Mouse (Mus musculus): Measurements from ENCODE around the gene Zfp385c.
"Not testable (repeated sequence)": the region's sequence is repeated elsewhere in the genome, so short reads cannot be mapped to it uniquely, and the experiment has no call there.

Zfp385c gene

DNA sequence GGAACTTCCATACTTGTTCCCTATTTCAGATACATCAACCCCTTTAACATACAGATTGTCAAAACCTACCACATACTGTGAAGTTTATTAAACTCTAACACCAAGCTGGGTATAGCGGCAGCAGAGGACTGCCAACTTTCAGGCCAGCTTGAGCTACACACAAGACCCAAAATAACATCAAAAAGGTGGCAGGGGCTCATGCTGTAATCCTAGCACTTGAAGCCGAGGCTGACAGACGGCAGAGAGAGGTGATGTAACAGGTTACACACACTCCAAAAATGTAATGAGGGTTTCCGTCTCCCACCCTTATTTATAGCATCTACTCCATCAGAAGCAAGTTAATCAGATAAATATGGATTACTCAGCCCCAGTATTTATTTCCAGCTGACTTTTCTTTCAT lies 96.7 kb downstream of the Zfp385c start:
- DNase-seq (ENCODE audit: low spot score): peak; percentile 32

DNA sequence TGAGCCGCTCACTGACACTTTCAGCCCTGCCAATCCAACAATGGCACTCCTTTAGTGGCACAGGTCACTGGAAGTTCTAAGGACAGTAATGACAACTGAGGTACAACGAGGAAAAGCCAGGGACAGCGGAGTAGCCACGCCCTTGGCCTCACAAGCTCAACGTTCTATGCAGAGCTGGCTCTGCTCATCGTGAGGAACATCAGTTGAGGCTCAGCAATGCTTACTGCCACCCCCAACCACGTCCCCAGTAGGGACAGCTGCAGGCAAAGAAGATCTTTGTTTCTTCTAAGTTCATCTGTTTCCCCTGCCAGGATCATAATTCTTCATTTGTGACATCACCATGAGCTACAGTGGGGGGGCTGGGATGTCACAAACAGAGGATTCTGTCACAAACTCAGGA lies 97.6 kb downstream of the Zfp385c start:
- no peak for DNase-seq (ENCODE audit: low spot score)

DNA sequence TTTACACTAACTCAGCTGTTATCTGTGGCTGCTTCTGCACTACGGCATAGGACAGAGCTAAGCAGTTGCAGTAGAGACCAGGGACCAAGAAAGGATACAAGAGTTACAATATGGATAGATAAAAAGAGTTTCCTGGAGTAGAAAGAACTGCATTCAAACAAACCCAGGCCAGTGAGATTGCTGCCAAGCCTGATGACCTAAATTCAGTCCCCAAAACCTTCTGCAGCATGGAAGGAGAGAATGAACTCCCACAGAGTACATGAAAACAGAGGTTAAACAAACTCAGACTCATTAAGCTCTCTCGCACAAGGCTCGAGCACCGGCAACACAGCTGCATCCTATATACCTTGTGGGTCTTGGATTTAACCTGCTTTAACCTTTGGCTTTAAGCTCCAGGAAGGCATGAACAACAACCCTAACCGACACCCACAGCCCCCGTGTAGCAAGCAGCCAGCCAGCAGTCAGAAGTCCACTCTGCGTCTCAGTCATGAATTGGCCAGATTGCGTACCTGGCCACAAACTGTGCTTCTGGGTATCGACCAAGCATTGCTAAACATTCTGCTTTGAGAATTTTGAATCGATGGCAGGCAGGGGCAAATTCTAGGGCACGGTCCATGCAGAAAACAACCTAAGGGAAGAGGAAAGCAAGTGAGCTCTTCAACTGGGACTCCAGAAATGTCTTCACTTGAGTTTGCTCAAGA lies 99.8 kb downstream of the Zfp385c start:
- no peak for DNase-seq (ENCODE audit: low spot score)

DNA sequence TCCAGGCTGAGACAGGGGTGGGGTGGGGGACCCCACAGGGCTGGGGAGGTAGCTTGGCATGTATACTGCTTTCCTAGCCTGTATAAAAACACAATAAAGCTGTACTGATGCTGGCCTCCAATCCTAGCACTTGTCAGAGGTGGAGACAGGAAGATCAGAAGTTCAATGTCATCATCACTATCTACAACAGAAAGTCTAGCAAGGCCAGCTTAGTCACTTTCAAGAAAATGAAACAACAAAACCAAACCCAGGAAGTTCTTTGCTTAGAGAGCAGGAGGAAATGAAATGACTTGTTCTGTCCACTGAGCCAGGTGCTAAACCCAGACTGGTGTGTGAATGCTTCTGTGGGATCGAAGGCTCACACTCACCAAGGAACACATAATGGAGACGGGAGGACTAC lies 103.8 kb downstream of the Zfp385c start:
- no peak for DNase-seq (ENCODE audit: low spot score)

GRCm38 (mm10) chr11:100585148-100585547 lies 107.1 kb downstream of the Zfp385c start:
- DNase-seq (ENCODE audit: low spot score): no peak

DNA sequence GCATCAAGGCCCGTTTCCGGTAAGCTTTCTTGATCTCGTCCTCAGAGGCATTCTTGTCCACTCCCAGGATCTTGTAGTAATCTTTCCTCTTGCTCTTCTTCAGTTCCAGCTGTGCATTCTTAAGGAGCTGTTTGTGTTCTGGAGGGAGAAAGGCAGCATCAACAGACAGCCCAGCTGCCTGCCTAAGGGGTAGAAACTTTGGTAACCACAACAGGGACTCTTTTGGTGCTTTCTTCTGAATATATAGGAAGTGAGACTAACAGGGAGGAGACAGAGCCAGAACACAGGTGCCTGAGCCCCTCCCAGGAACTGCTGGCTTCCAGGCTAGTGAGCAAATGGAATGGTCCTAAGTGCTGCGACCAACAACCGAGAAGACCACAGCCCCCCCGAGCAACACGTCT lies 107.7 kb downstream of the Zfp385c start:
- DNase-seq (ENCODE audit: low spot score): no peak

GRCm38 (mm10) chr11:100582836-100583235 lies 109.4 kb downstream of the Zfp385c start:
- no peak for DNase-seq (ENCODE audit: low spot score)

DNA sequence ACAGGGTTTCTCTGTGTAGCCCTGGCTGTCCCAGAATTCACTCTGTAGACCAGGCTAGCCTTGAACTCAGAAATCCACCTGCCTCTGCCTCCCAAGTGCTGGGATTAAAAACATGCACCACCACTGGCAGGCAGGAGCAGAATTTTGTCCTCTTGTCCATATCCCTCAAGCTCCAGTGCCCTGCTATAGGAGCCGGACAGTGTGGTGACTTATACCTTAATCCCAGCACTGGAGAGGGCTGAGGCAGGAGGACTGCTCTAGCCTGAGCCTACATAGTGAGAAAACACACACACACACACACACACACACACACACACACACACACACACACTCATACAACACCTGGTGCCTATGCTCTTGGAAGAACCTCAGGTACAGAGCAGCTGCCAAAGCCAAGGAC lies 109.8 kb downstream of the Zfp385c start:
- not testable (repeated sequence) for DNase-seq (ENCODE audit: low spot score)

GRCm38 (mm10) chr11:100581756-100582155 lies 110.5 kb downstream of the Zfp385c start:
- peak; percentile 54 for DNase-seq (ENCODE audit: low spot score)

GRCm38 (mm10) chr11:100580275-100580674 lies 112.0 kb downstream of the Zfp385c start:
- DNase-seq (ENCODE audit: low spot score): no peak

GRCm38 (mm10) chr11:100579116-100579799 lies 113.0 kb downstream of the Zfp385c start:
- DNase-seq (ENCODE audit: low spot score): peak; percentile 46

- DNase-seq (ENCODE audit: low spot score): no peak
Measured at GRCm38 (mm10) chr11:100577852-100578599, 114.2 kb downstream of the Zfp385c start.
